Mouse (Mus musculus): ENCODE measurements around the gene Tchp.

- TF ChIP-seq CTCF (IDR thresholded peaks at IDR 0.05; ENCODE audit: insufficient read depth, low read depth, low read length), result no peak
- no peak for TF ChIP-seq POLR2A (IDR thresholded peaks at IDR 0.05; ENCODE audit: insufficient read depth, low read depth, low read length)
Measured at GRCm38 (mm10) chr5:114664750-114665149, 42.8 kb upstream of the Tchp start.
